Mouse (Mus musculus) Patski (cell line): ENCODE results near the gene Ppfia1. TPM values are rescaled to one million over a fixed set of nuclear protein-coding genes. Genes with fewer than 3 reads are reported as not detected.

Source experiments
- ATAC-seq: fragments of 100-300 bp; one replicate; pipeline ENCODE4 v1.8.0; 2021
- CTCF ChIA-PET: fragments of 350-600 bp; sonication (Branson Sonifier 250); formaldehyde crosslinking; loops from one replicate; lab custom pipeline; 2022; ENCODE audit warnings: inconsistent platforms; lab: Charles Lee
- POLR2A ChIA-PET: fragments of 350-600 bp; sonication (Branson Sonifier 250); formaldehyde crosslinking; loops from one replicate; lab custom pipeline; 2022; ENCODE audit warnings: antibody characterized with exemption, inconsistent platforms; lab: Charles Lee
- DNase-seq: peaks from one replicate; pipeline ENCODE4 v3.0.0-alpha.2; 2011; ENCODE audit warnings: low read depth, low spot score
- H3K27me3 ChIP-seq: fragments of 371-371 bp; one replicate; pipeline ENCODE4 v1.5.1; 2021
- CTCF ChIP-seq: fragments of 100-300 bp; IDR thresholded peaks from one replicate; pipeline ENCODE4 v1.5.1; 2021
- in situ Hi-C: fragments of 300-500 bp; cut with MboI; formaldehyde crosslinking; loops from 3 replicates; pipeline ENCODE4 v1.11.1; 2018; ENCODE audit warnings: low pct_unique_long_range_greater_than_20kb, mixed read lengths
- polyA plus RNA-seq: library from polyadenylated mRNA; unstranded; gene quantifications from one replicate; pipeline ENCODE4 v1.2.3, GENCODE M21; 2021

Ppfia1 gene
- 73.4 TPM for polyA plus RNA-seq

- POLR2A ChIA-PET: interaction anchor here (0.7 to 1.4 kb wide), 3 partner anchors 13 to 20 kb away, joined by 8 to 11 read pairs (median 9); no protein-coding TSS in a partner anchor
- CTCF ChIA-PET: interaction anchor here (1.4 to 2.0 kb wide), 3 partner anchors 10 to 16 kb away, joined by 3 to 6 read pairs (median 6); no protein-coding TSS in a partner anchor
Measured at GRCm38 (mm10) chr7:144553237-144554122, at the start of gene Ppfia1. TSS of gene Ppfia1 (minus strand) at chr7:144553729.

GRCm38 (mm10) chr7:144600333-144600900 is 46.9 kb upstream of the Ppfia1 start:
- CTCF ChIA-PET: interaction anchor here (0.6 to 2.6 kb wide), 2 partner anchors 12 to 13 kb away, joined by 3 to 9 read pairs; no protein-coding TSS in a partner anchor
- ATAC-seq: no peak
- DNase-seq: no peak
- no peak for TF ChIP-seq CTCF
- no peaks in the 10 kb centered on the region for H3K27me3 ChIP-seq
- POLR2A ChIA-PET: no interaction called here
- in situ Hi-C loops: no loop called here

More at GRCm38 (mm10) chr7:144553237-144554122, at the start of gene Ppfia1:
- H3K27me3 ChIP-seq: no peaks in the 10 kb centered on the region
- no peak for TF ChIP-seq CTCF
- DNase-seq (peak; percentile 69), ATAC-seq (peak; percentile 79)
- in situ Hi-C loops: no loop called here

GRCm38 (mm10) chr7:144589508-144589907 is 36.0 kb upstream of the Ppfia1 start:
- ATAC-seq: no peak
- no peak for DNase-seq
- TF ChIP-seq CTCF: no peak
- no peaks in the 10 kb centered on the region for H3K27me3 ChIP-seq
- ChIA-PET CTCF (interaction anchor here (0.9 to 6.3 kb wide), 5 partner anchors 10 to 193 kb away, joined by 3 to 56 read pairs (median 9); partner anchors contain the start of gene Ano1), POLR2A (no interaction called here)
- in situ Hi-C loops: loop anchor here (5.0 kb wide), 1 partner anchor 188 kb away; no protein-coding TSS in a partner anchor

GRCm38 (mm10) chr7:144587291-144587690 is 33.8 kb upstream of the Ppfia1 start:
- CTCF ChIA-PET: interaction anchor here (0.5 to 6.3 kb wide), 32 partner anchors 13 to 314 kb away, joined by 3 to 56 read pairs (median 4); partner anchors contain the start of gene Fgf15
- no peak for DNase-seq
- no peak for TF ChIP-seq CTCF
- in situ Hi-C loops: loop anchor here (5.0 kb wide), 1 partner anchor 190 kb away; no protein-coding TSS in a partner anchor
- no peak for ATAC-seq
- no peaks in the 10 kb centered on the region for H3K27me3 ChIP-seq
- POLR2A ChIA-PET: no interaction called here

- CTCF ChIA-PET: interaction anchor here (1.0 to 6.3 kb wide), 9 partner anchors 10 to 314 kb away, joined by 3 to 56 read pairs (median 5); partner anchors contain the start of gene Fgf15
- TF ChIP-seq CTCF: no peak
- H3K27me3 ChIP-seq: no peaks in the 10 kb centered on the region
- POLR2A ChIA-PET: interaction anchor here (1.2 kb wide), 1 partner anchor 189 kb away, joined by 4 read pairs; no protein-coding TSS in a partner anchor
- DNase-seq: no peak
- in situ Hi-C loops: loop anchor here (5.0 kb wide), 1 partner anchor 192 kb away; no protein-coding TSS in a partner anchor
- ATAC-seq: no peak
Measured at GRCm38 (mm10) chr7:144585648-144586047, 32.1 kb upstream of the Ppfia1 start.

GRCm38 (mm10) chr7:144583619-144584018 is 30.1 kb upstream of the Ppfia1 start:
- in situ Hi-C loops: loop anchor here (5.0 kb wide), 4 partner anchors 61 to 361 kb away; partner anchors contain the start of genes Cttn and Fgf15
- TF ChIP-seq CTCF: no peak
- ATAC-seq (no peak), DNase-seq (no peak)
- ChIA-PET CTCF (interaction anchor here (0.9 to 1.7 kb wide), 5 partner anchors 40 to 323 kb away, joined by 3 to 6 read pairs (median 4); no protein-coding TSS in a partner anchor), POLR2A (interaction anchor here (0.8 to 1.4 kb wide), 2 partner anchors 12 to 29 kb away, joined by 3 read pairs; no protein-coding TSS in a partner anchor)
- H3K27me3 ChIP-seq: no peaks in the 10 kb centered on the region

GRCm38 (mm10) chr7:144582284-144582980 is 28.9 kb upstream of the Ppfia1 start, which contains the start of gene Fadd:
TSS of gene Fadd (minus strand) at chr7:144582463.
- DNase-seq (no peak), ATAC-seq (peak; percentile 52)
- no peaks in the 10 kb centered on the region for H3K27me3 ChIP-seq
- POLR2A ChIA-PET: interaction anchor here (0.6 to 1.7 kb wide), 7 partner anchors 14 to 113 kb away, joined by 3 to 5 read pairs (median 3); no protein-coding TSS in a partner anchor
- in situ Hi-C loops: loop anchor here (5.0 kb wide), 4 partner anchors 60 to 360 kb away; partner anchors contain the start of genes Cttn and Fgf15
- no peak for TF ChIP-seq CTCF
- CTCF ChIA-PET: interaction anchor here (0.7 to 1.5 kb wide), 8 partner anchors 14 to 217 kb away, joined by 3 to 4 read pairs (median 3); no protein-coding TSS in a partner anchor

GRCm38 (mm10) chr7:144581559-144582283 is 28.2 kb upstream of the Ppfia1 start:
- ChIA-PET POLR2A (interaction anchor here (0.6 to 1.7 kb wide), 7 partner anchors 13 to 112 kb away, joined by 3 to 5 read pairs (median 3); no protein-coding TSS in a partner anchor), CTCF (interaction anchor here (0.8 to 2.0 kb wide), 8 partner anchors 12 to 112 kb away, joined by 3 to 6 read pairs (median 4); no protein-coding TSS in a partner anchor)
- ATAC-seq (peak; percentile 78), DNase-seq (no peak)
- no peaks in the 10 kb centered on the region for H3K27me3 ChIP-seq
- in situ Hi-C loops: loop anchor here (5.0 kb wide), 4 partner anchors 59 to 359 kb away; partner anchors contain the start of genes Cttn and Fgf15
- TF ChIP-seq CTCF: no peak
